11 mouse cellular contexts compared by ENCODE assay signal in genomic region chr11:85775492-85775891, GRCm38 (mm10). TPM values are rescaled to one million over a fixed set of nuclear protein-coding genes. Genes with fewer than 3 reads are reported as not detected.
DNase-seq lines count a peak whose midpoint lies in the region; ATAC-seq and TF ChIP-seq lines count a peak whose summit lies in the region.
"Had no signal": no experiment of that assay in that cellular context is flagged by ENCODE, and none has a peak within 500 bp of the region (broad histone marks: within the 10 kb centered on the region; RNA-seq: fewer than 3 reads in every experiment).

No protein-coding gene starts in this region.

- H3K36me3 ChIP-seq in heart, embryonic 11.5 days (ENCODE audit: control insufficient read depth, insufficient read depth, low read length), result no peaks in the 10 kb centered on the region
- H3K36me3 ChIP-seq in forebrain, embryonic 13.5 days (ENCODE audit: poor library complexity, severe bottlenecking), result no peaks in the 10 kb centered on the region
- H3K36me3 ChIP-seq: embryonic facial prominence, embryonic 13.5 days had no signal

- no peak overlapping the region for H3K9ac ChIP-seq in heart, embryonic 11.5 days (ENCODE audit: low read depth, low read length)
- H3K9ac ChIP-seq in forebrain, embryonic 13.5 days, result no peak overlapping the region
- H3K9ac ChIP-seq: embryonic facial prominence, embryonic 13.5 days; liver, embryonic 14.5 days had no signal

- no peak for ATAC-seq in heart, embryonic 11.5 days (replicated peaks; ENCODE audit: insufficient number of reproducible peaks, low FRiP score, low TSS enrichment)
- ATAC-seq in forebrain, embryonic 13.5 days, result no peak

- WGBS in heart, embryonic 11.5 days (ENCODE audit: insufficient replicate concordance), result 40% methylated on average over 7 of the region's 7 CpGs
- WGBS in forebrain, embryonic 13.5 days, result 66% methylated on average over 7 of the region's 7 CpGs

- no peak overlapping the region for H3K4me3 ChIP-seq in heart, embryonic 11.5 days (ENCODE audit: low read depth, low read length)
- no peak overlapping the region for H3K4me3 ChIP-seq in forebrain, embryonic 13.5 days
- H3K4me3 ChIP-seq: embryonic facial prominence, embryonic 13.5 days had no signal

- no peak overlapping the region for H3K4me2 ChIP-seq in heart, embryonic 11.5 days
- H3K4me2 ChIP-seq in forebrain, embryonic 13.5 days, result no peak overlapping the region
- H3K4me2 ChIP-seq: embryonic facial prominence, embryonic 13.5 days had no signal

- no peaks in the 10 kb centered on the region for H3K4me1 ChIP-seq in heart, embryonic 11.5 days (ENCODE audit: control insufficient read depth, insufficient read depth, low read length)
- H3K4me1 ChIP-seq in forebrain, embryonic 13.5 days, result no peaks in the 10 kb centered on the region

- DNase-seq in heart, adult 11 months, result peak; percentile 97
- peak; percentile 42 for DNase-seq in brain, embryonic 14.5 days (ENCODE audit: low read depth)
- DNase-seq in kidney, postnatal 10 days, result peak; percentile 54
- DNase-seq in lung, postnatal 10 days, result peak; percentile 81
- DNase-seq in cerebellum, postnatal 36 days, result no peak
- DNase-seq in cerebellum, adult 18-20 months, result no peak

- no peaks in the 10 kb centered on the region for H3K9me3 ChIP-seq in heart, embryonic 11.5 days (replicated peaks; ENCODE audit: control insufficient read depth, low read length)
- no peaks in the 10 kb centered on the region for H3K9me3 ChIP-seq in forebrain, embryonic 13.5 days (replicated peaks)
- H3K9me3 ChIP-seq: embryonic facial prominence, embryonic 13.5 days had no signal

- peaks cover 21% of the 10 kb centered on the region for H3K27me3 ChIP-seq in heart, embryonic 11.5 days (ENCODE audit: control insufficient read depth, insufficient read depth, low read length)
- 0 out of 2 replicates have a peak, but pooled peaks cover 8% of the 10 kb centered on the region for H3K27me3 ChIP-seq in forebrain, embryonic 13.5 days
- H3K27me3 ChIP-seq: CH12.LX had no signal

- no peak overlapping the region for H3K27ac ChIP-seq in heart, embryonic 11.5 days (ENCODE audit: low read depth, low read length)
- H3K27ac ChIP-seq in forebrain, embryonic 13.5 days, result no peak overlapping the region
- H3K27ac ChIP-seq: liver, embryonic 14.5 days had no signal

- no peak for TF ChIP-seq CTCF in brain, embryonic 14.5 days (IDR thresholded peaks at IDR 0.05; ENCODE audit: borderline replicate concordance, extremely low read depth, insufficient read depth, insufficient read length)

- TF ChIP-seq POLR2A in brain, embryonic 14.5 days (IDR thresholded peaks at IDR 0.05; ENCODE audit: borderline replicate concordance, extremely low read depth, insufficient read depth, insufficient read length, poor library complexity, severe bottlenecking), result no peak

RNA-seq across cellular contexts. Expression of gene Tbx2, which starts 56.9 kb away (rescaled TPM):
- polyA plus RNA-seq in heart, embryonic 11.5 days (2014; fragmentation: Nextera tagmentation; extraction: Ambion mirVana), result 3.6 and 4.4 TPM in 2 replicates
- 5.9 and 8.9 TPM in 2 replicates for polyA plus RNA-seq in brain, embryonic 14.5 days (2012; rRNA removed)
- 0.42 and 0.61 TPM in 2 replicates for polyA plus RNA-seq in forebrain, embryonic 13.5 days (2015; fragmentation: Nextera tagmentation; extraction: Ambion mirVana)

Comparison
In these comparisons a context has a peak if more than half of its experiments do, and no peak if none do; other contexts are left out.
1. DNase-seq: peak in heart, adult 11 months (single experiment), brain, embryonic 14.5 days (single experiment), kidney, postnatal 10 days (single experiment) and lung, postnatal 10 days (single experiment); none in cerebellum, postnatal 36 days (0 of 2) and cerebellum, adult 18-20 months (0 of 2).